Mouse (Mus musculus) hindbrain, embryonic 14.5 days (tissue): ENCODE measurements around the gene Dennd1a. TPM values are rescaled to one million over a fixed set of nuclear protein-coding genes. Genes with fewer than 3 reads are reported as not detected.

ENCODE experiments used
- ATAC-seq: fragments of 200-750 bp; cut with Nextera tagmentation; 2 replicates; pipeline ENCODE4 v1.8.0; 2017; ENCODE audit warnings: moderate number of reproducible peaks, mild to moderate bottlenecking, moderate TSS enrichment, moderate library complexity; ENCODE audit not compliant: low FRiP score
- DNase-seq: peaks from one replicate; pipeline ENCODE4 v3.0.0-alpha.2; 2015; ENCODE audit warnings: low spot score
- H3K27ac ChIP-seq: fragments of 300-500 bp; sonication (generic); 2 replicates; pipeline ENCODE4 v1.5.1; 2014; ENCODE audit warnings: mild to moderate bottlenecking, moderate library complexity
- H3K27me3 ChIP-seq: fragments of 300-500 bp; sonication (generic); 2 replicates; pipeline ENCODE4 v1.6.1; 2014; ENCODE audit warnings: mild to moderate bottlenecking, low read length, mixed read lengths; ENCODE audit not compliant: control insufficient read depth, insufficient read depth
- H3K36me3 ChIP-seq: fragments of 300-500 bp; sonication (generic); replicated peaks from 2 replicates; pipeline ENCODE4 v1.6.1; 2014; ENCODE audit not compliant: control insufficient read depth, insufficient read depth
- H3K4me1 ChIP-seq: fragments of 300-500 bp; sonication (generic); replicated peaks from 2 replicates; pipeline ENCODE4 v1.6.1; 2014; ENCODE audit warnings: antibody characterized with exemption, low read length, mixed read lengths; ENCODE audit not compliant: control insufficient read depth, insufficient read depth
- H3K4me2 ChIP-seq: fragments of 300-500 bp; sonication (generic); replicated peaks from 2 replicates; pipeline ENCODE4 v1.6.1; 2014; ENCODE audit warnings: mild to moderate bottlenecking, moderate library complexity
- H3K4me3 ChIP-seq: fragments of 300-500 bp; sonication (generic); replicated peaks from 2 replicates; pipeline ENCODE4 v1.5.1; 2014; ENCODE audit warnings: mild to moderate bottlenecking, low read length
- H3K9ac ChIP-seq: fragments of 300-500 bp; sonication (generic); 2 replicates; pipeline ENCODE4 v1.6.1; 2014
- H3K9me3 ChIP-seq: fragments of 300-500 bp; sonication (generic); 2 replicates; pipeline ENCODE4 v1.6.1; 2016; ENCODE audit warnings: low read length; ENCODE audit not compliant: control insufficient read depth
- WGBS: fragments of 180-500 bp; shearing (Covaris S2); extraction: QIAGEN DNeasy Blood & Tissue Kit; methylation state at CpG from one replicate; pipeline ENCODE4 v1.1.7; 2014; 5-methylcytosine and 5-hydroxymethylcytosine counted together
- polyA plus RNA-seq: library from polyadenylated mRNA; unstranded; fragments of >200 nt; fragmentation: Nextera tagmentation; extraction: Ambion mirVana; gene quantifications from 2 replicates; pipeline ENCODE4 v1.2.1, GENCODE M21; 2014

Dennd1a gene
- polyA plus RNA-seq, 1 experiment from 2014 or later, result 16.7 TPM

DNA sequence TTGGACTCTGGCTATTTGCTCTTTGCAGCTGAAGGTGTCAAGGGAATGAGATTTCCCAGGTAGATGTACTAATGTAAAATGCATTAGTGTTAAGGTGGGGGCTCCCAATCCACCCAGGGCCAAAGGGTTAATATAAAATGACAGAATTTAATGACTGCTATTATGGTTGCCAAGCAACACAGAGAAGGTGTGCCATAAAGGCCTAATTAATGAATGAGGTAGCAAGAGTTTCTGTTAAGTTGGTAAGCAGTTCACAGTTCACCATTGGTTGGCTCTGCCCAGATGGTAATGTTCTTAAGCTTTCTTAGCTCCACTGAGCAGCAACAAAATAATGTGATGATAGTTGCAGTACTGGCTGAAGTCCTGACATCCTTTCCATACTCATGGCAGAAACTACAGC, 190.9 kb downstream of the Dennd1a start:
- DNase-seq, result no peak
- H3K9me3 ChIP-seq, result no peaks in the 10 kb centered on the region
- no peak overlapping the region for H3K27ac ChIP-seq
- H3K36me3 ChIP-seq, result no peaks in the 10 kb centered on the region
- H3K27me3 ChIP-seq, result no peaks in the 10 kb centered on the region
- H3K4me1 ChIP-seq, result peaks cover 32% of the 10 kb centered on the region
- H3K4me3 ChIP-seq, result no peak overlapping the region
- ATAC-seq, result no peak
- no peak overlapping the region for H3K4me2 ChIP-seq
- no peak overlapping the region for H3K9ac ChIP-seq

DNA sequence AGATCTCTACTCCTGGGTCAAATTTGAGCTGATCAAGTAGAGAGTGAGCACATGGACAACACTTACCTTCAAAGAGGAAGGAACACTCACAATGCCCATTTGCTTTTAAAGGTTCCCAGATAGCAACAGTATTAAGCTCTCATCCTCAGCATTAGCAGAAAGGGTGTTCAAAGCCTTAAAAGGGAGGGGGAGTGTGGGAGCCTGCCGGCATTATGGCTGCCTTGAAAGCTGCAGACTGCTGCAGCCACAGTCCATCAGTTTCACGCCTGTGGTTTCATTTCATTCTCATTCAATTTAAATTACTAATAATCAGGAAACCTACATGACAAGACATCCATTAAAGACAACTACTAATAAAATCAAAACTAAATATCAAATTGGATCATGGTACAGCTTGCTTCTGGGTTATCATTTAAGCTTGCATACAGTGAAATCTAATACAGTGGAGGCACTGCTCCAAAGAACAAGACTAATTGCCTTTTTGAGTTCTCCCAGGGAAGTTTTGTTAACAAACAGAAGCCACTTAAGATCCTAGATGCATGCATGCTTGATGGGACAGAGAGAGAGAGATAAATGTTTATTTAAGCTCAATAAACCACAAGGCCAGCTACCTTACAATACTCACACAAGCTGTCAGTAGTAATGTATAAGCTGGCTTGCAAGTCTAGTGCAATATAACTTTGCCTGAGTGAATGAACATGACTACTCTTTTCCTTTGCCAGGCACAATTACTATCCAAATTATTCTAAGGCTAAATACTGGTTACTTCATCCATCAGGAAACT, 192.6 kb downstream of the Dennd1a start:
- no peak overlapping the region; the same call in 1 of the 2 replicates for H3K27ac ChIP-seq
- H3K27me3 ChIP-seq, result no peaks in the 10 kb centered on the region
- ATAC-seq (no peak), DNase-seq (no peak)
- no peaks in the 10 kb centered on the region for H3K36me3 ChIP-seq
- no peak overlapping the region for H3K4me2 ChIP-seq
- no peak overlapping the region for H3K4me3 ChIP-seq
- no peak overlapping the region for H3K9ac ChIP-seq
- H3K4me1 ChIP-seq, result peaks cover 25% of the 10 kb centered on the region
- WGBS, result 21% methylated on average over 2 of the region's 2 CpGs
- H3K9me3 ChIP-seq, result no peaks in the 10 kb centered on the region

DNA sequence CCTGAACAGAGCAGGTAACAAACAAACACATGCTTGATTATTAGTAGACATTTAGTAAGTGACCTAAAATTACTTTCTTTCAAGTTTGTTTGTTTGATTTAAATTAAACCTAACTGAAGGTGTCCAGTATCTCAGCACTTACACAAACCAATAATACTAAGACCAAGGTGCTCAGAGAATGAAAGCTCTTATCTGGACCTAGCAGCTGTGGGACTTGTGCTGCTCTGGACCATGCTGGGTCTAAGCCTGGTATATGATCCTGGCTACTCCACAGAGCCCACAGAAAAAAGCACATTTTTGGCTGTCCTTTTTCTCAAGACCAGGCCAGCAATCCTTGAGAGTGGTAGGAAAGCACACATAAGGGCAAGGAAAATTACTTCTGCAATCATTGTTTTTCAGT, 193.2 kb downstream of the Dennd1a start:
- H3K4me2 ChIP-seq, result no peak overlapping the region
- H3K9me3 ChIP-seq, result no peaks in the 10 kb centered on the region
- H3K9ac ChIP-seq, result no peak overlapping the region
- DNase-seq (no peak), ATAC-seq (no peak)
- no peaks in the 10 kb centered on the region for H3K27me3 ChIP-seq
- H3K36me3 ChIP-seq, result no peaks in the 10 kb centered on the region
- no peak overlapping the region for H3K27ac ChIP-seq
- peaks cover 19% of the 10 kb centered on the region for H3K4me1 ChIP-seq
- H3K4me3 ChIP-seq, result no peak overlapping the region

DNA sequence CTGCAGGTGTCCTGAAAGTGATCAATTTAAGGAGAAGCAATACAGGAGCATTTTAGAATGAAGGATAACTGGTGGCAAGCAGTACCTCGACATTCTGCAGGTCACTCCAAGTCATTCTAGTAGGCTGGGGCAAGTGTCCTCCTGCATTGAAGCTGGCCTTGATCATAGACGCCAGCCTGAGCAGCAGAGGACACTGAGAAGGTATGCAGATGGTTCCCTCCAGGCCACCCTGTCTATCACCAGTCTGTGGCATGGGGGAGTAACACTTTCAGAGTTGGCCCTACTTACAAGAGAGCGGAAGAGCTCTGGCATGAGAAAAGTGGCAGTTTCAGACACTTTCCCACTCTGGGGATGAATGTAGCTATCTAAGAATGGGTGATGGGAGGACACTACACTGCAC, 193.9 kb downstream of the Dennd1a start:
- H3K36me3 ChIP-seq, result no peaks in the 10 kb centered on the region
- H3K4me1 ChIP-seq, result peaks cover 18% of the 10 kb centered on the region; the same call in 1 of the 2 replicates
- 80% methylated on average over 3 of the region's 3 CpGs for WGBS
- H3K27ac ChIP-seq, result no peak overlapping the region
- no peak overlapping the region for H3K4me2 ChIP-seq
- no peak overlapping the region for H3K9ac ChIP-seq
- DNase-seq (no peak), ATAC-seq (no peak)
- H3K27me3 ChIP-seq, result no peaks in the 10 kb centered on the region
- H3K4me3 ChIP-seq, result no peak overlapping the region
- H3K9me3 ChIP-seq, result no peaks in the 10 kb centered on the region

DNA sequence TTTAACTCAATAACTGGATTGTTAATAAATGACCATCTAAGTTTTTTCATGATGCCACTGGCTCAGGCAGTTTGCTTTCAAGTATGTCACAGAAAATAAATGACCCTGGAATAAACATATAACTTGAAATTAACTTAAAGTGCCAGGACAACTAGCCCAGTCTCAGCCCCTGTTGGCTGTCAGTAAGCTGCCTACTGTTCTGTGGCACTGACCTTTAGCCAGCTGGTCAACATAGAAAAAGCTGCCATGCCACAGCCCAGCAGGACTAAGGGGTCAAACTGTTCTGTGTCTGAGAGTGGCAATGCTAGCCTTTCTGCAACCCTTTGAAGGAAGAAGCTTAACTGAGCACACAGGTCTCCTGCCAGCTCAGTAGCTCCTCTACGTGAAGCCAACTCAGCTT, 198.8 kb downstream of the Dennd1a start:
- Histone ChIP-seq H3K4me1 (no peaks in the 10 kb centered on the region), H3K9ac (no peak overlapping the region), H3K36me3 (no peaks in the 10 kb centered on the region), H3K9me3 (no peaks in the 10 kb centered on the region), H3K4me2 (no peak overlapping the region), H3K27me3 (no peaks in the 10 kb centered on the region), H3K27ac (no peak overlapping the region), H3K4me3 (no peak overlapping the region)
- DNase-seq (no peak), ATAC-seq (no peak)
- 72% methylated on average over 1 of the region's 1 CpGs for WGBS

DNA sequence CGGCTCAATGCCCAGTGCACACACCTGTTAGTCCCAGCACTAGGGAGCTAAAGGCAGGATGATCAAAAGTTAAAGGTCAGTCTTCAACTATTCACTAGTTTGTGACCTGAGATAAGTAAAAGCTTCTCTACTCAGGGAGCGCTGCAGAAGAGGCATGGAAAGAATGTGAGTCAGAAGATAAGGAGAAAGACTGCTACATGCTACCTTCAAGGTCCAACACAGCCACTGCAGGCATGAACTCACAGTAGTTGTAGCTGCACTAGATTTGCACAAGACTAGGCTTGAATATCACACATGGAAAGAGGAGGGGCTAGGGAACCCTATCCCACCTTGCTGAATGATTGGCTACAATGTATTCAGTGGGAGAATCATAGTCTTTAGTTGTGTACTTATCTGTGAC, 202.1 kb downstream of the Dennd1a start:
- no peaks in the 10 kb centered on the region for H3K27me3 ChIP-seq
- H3K27ac ChIP-seq, result no peak overlapping the region
- H3K4me1 ChIP-seq, result no peaks in the 10 kb centered on the region
- 93% methylated on average over 2 of the region's 2 CpGs for WGBS
- DNase-seq, result no peak
- H3K4me2 ChIP-seq, result no peak overlapping the region
- ATAC-seq, result no peak
- H3K36me3 ChIP-seq, result no peaks in the 10 kb centered on the region
- H3K4me3 ChIP-seq, result no peak overlapping the region
- no peak overlapping the region for H3K9ac ChIP-seq
- no peaks in the 10 kb centered on the region for H3K9me3 ChIP-seq

DNA sequence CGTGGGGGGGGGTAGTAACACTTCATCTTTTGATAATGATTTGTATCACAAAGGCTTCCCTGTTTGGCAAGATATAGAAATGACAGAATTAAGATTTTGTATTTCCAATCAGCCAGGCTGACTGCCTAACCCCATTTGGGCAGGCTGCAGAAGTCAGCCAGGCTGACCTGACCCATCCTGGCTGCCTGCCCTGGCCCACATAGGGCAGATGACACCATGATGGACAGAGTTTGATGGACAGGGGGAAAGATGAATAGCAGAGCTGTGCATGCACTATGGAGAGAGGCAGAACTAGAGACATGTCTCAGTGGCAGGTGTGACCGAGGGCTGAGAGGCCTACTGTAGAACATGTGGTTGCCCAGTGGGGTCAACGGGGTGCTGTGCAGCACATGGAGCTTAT, 203.9 kb downstream of the Dennd1a start:
- Histone ChIP-seq H3K4me1 (no peaks in the 10 kb centered on the region), H3K9ac (no peak overlapping the region), H3K4me2 (no peak overlapping the region), H3K4me3 (no peak overlapping the region), H3K27me3 (no peaks in the 10 kb centered on the region), H3K9me3 (no peaks in the 10 kb centered on the region), H3K27ac (no peak overlapping the region), H3K36me3 (no peaks in the 10 kb centered on the region)
- ATAC-seq (no peak), DNase-seq (no peak)
- WGBS, result 91% methylated on average over 3 of the region's 3 CpGs

DNA sequence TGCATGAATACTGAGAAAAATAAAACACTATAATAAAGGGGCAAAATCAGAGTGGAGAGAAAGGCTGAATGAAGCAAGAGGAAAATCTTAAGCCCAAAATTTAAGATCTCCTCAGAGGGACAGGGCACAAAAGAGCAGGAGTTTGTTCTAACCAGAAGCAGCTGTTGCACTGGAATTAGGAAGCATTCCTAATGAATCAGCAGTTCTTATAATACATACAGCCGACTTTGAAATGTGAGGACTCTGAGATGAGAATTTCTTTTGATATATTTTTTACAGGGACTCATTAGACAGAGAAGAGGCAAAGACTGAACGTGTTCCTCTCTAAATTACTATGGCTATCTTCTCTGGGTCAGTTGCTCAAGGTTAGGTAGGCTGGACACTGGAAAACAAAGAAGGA, 212.7 kb downstream of the Dennd1a start:
- WGBS, result 63% methylated on average over 2 of the region's 2 CpGs

DNA sequence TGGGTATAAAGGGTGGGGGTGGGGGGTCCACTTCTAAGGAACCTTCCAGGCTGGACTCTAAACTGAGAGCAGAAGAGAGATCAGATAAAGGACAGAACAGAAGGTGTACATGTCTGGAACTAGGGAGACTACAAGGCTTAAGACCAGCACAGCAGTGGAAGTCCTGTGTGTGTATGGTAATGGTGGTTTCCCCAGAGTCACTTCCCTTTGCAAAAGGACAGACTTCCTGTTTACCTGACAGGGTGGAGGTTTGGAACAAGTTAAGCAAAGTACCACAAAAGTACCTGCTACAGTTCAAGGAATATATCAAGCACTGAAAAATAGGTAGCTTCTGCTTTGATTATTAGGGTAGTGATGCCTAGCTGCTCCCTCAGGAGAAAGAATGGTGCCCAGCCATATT, 215.1 kb downstream of the Dennd1a start:
- H3K36me3 ChIP-seq, result no peaks in the 10 kb centered on the region
- no peak overlapping the region for H3K27ac ChIP-seq
- no peaks in the 10 kb centered on the region for H3K27me3 ChIP-seq
- H3K4me2 ChIP-seq, result no peak overlapping the region
- no peak overlapping the region for H3K9ac ChIP-seq
- no peak for DNase-seq
- no peaks in the 10 kb centered on the region for H3K4me1 ChIP-seq
- no peak overlapping the region for H3K4me3 ChIP-seq
- no peaks in the 10 kb centered on the region for H3K9me3 ChIP-seq
- ATAC-seq, result no peak

More for the DNA sequence above, 212.7 kb downstream of the Dennd1a start:
- DNase-seq, result no peak
- Histone ChIP-seq H3K4me2 (no peak overlapping the region), H3K27ac (no peak overlapping the region), H3K9me3 (no peaks in the 10 kb centered on the region), H3K9ac (no peak overlapping the region), H3K4me3 (no peak overlapping the region), H3K36me3 (no peaks in the 10 kb centered on the region), H3K4me1 (no peaks in the 10 kb centered on the region), H3K27me3 (no peaks in the 10 kb centered on the region)
- no peak for ATAC-seq

DNA sequence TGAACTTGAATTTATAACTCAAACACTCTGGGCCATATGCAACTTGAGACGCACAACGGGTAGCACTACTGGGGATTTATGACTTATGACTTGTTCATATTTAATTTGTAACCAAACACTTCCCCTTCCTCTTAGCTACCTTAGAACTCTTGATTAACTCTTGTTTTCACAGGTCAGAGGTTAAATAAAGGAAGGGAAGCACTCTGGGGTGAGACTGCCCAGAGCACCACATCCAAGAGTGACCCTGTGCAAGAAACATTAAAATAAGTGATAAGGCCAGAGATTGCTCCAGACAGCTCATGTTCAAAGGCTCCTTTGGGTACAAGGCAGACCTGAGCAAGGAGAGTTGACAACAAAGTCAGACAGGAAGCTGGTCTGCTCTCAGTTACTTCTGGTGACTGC, 219.0 kb downstream of the Dennd1a start:
- ATAC-seq, result no peak
- Histone ChIP-seq H3K4me1 (no peaks in the 10 kb centered on the region), H3K27me3 (no peaks in the 10 kb centered on the region), H3K9ac (no peak overlapping the region), H3K36me3 (no peaks in the 10 kb centered on the region), H3K4me3 (no peak overlapping the region), H3K27ac (no peak overlapping the region), H3K9me3 (no peaks in the 10 kb centered on the region), H3K4me2 (no peak overlapping the region)
- no peak for DNase-seq
- 74% methylated on average over 2 of the region's 2 CpGs for WGBS
